Mouse (Mus musculus) intestine, embryonic 14.5 days (tissue): ENCODE results near the gene Gm17268. TPM values are rescaled to one million over a fixed set of nuclear protein-coding genes. Genes with fewer than 3 reads are reported as not detected.

Source experiments
- ATAC-seq: fragments of 200-750 bp; cut with Nextera tagmentation; replicated peaks from 2 replicates; pipeline ENCODE4 v1.8.0; 2017; ENCODE audit warnings: low read depth, moderate number of reproducible peaks, moderate TSS enrichment, moderate library complexity; ENCODE audit not compliant: low FRiP score, low TSS enrichment
- DNase-seq: peaks from one replicate; pipeline ENCODE4 v3.0.0-alpha.2; 2018; ENCODE audit warnings: low spot score
- H3K27ac ChIP-seq: fragments of 300-500 bp; sonication (generic); 2 replicates; pipeline ENCODE4 v1.5.1; 2014; ENCODE audit warnings: low read depth, mild to moderate bottlenecking, control low read depth
- H3K27me3 ChIP-seq: fragments of 300-500 bp; sonication (generic); replicated peaks from 2 replicates; pipeline ENCODE4 v1.6.1; 2014; ENCODE audit warnings: low read length, control low read depth; ENCODE audit not compliant: control insufficient read depth, insufficient read depth
- H3K36me3 ChIP-seq: fragments of 300-500 bp; sonication (generic); 2 replicates; pipeline ENCODE4 v1.6.1; 2014; ENCODE audit warnings: low read length, control low read depth; ENCODE audit not compliant: control insufficient read depth, insufficient read depth
- H3K4me1 ChIP-seq: fragments of 300-500 bp; sonication (generic); replicated peaks from 2 replicates; pipeline ENCODE4 v1.6.1; 2014; ENCODE audit warnings: low read length, control low read depth, mixed read lengths; ENCODE audit not compliant: control insufficient read depth, insufficient read depth
- H3K4me2 ChIP-seq: fragments of 300-500 bp; sonication (generic); 2 replicates; pipeline ENCODE4 v1.6.1; 2014; ENCODE audit warnings: low read length
- H3K4me3 ChIP-seq: fragments of 300-500 bp; sonication (generic); 2 replicates; pipeline ENCODE4 v1.5.1; 2014; ENCODE audit warnings: low read depth, low read length, control low read depth, mixed read lengths
- H3K9ac ChIP-seq: fragments of 300-500 bp; sonication (generic); 2 replicates; pipeline ENCODE4 v1.6.1; 2014; ENCODE audit warnings: mild to moderate bottlenecking, low read length
- H3K9me3 ChIP-seq: fragments of 300-500 bp; sonication (generic); 2 replicates; pipeline ENCODE4 v1.6.1; 2016; ENCODE audit warnings: low read length, control low read depth; ENCODE audit not compliant: control insufficient read depth
- WGBS: fragments of 180-500 bp; shearing (Covaris S2); extraction: QIAGEN DNeasy Blood & Tissue Kit; methylation state at CpG from one replicate; pipeline ENCODE4 v1.1.7; 2014; 5-methylcytosine and 5-hydroxymethylcytosine counted together
- polyA plus RNA-seq: library from polyadenylated mRNA; unstranded; fragments of >200 nt; fragmentation: Nextera tagmentation; extraction: Ambion mirVana; gene quantifications from 2 replicates; pipeline ENCODE4 v1.2.1, GENCODE M21; 2014

Gm17268 gene
- polyA plus RNA-seq, 1 experiment from 2014 or later: not detected

GRCm38 (mm10) chr11:82039132-82039660 lies 834 bp upstream of the Gm17268 start:
- no peak overlapping the region for H3K9ac ChIP-seq
- H3K9me3 ChIP-seq: no peaks in the 10 kb centered on the region
- no peaks in the 10 kb centered on the region for H3K27me3 ChIP-seq
- H3K4me3 ChIP-seq: no peak overlapping the region
- DNase-seq (no peak), ATAC-seq (no peak)
- H3K27ac ChIP-seq: no peak overlapping the region
- WGBS: 48% methylated on average over 3 of the region's 3 CpGs
- H3K36me3 ChIP-seq: no peaks in the 10 kb centered on the region
- no peaks in the 10 kb centered on the region for H3K4me1 ChIP-seq
- no peak overlapping the region for H3K4me2 ChIP-seq

GRCm38 (mm10) chr11:82035857-82036256 lies 2.5 kb downstream of the Gm17268 start:
- Histone ChIP-seq H3K27me3 (no peaks in the 10 kb centered on the region), H3K27ac (no peak overlapping the region), H3K9ac (no peak overlapping the region), H3K4me3 (no peak overlapping the region), H3K4me1 (peaks cover 5% of the 10 kb centered on the region; the same call in 1 of the 2 replicates), H3K4me2 (no peak overlapping the region), H3K9me3 (no peaks in the 10 kb centered on the region), H3K36me3 (no peaks in the 10 kb centered on the region)
- DNase-seq (no peak), ATAC-seq (no peak)
- WGBS: 97% methylated on average over 2 of the region's 2 CpGs

- Histone ChIP-seq H3K36me3 (no peaks in the 10 kb centered on the region), H3K27ac (peak within 1 kb of the TSS; percentile 14; the same call in 1 of the 2 replicates), H3K27me3 (no peaks in the 10 kb centered on the region), H3K4me2 (no peak within 1 kb of the TSS), H3K4me3 (no peak within 1 kb of the TSS), H3K9ac (no peak within 1 kb of the TSS), H3K4me1 (peaks cover 5% of the 10 kb centered on the region; the same call in 1 of the 2 replicates), H3K9me3 (no peaks in the 10 kb centered on the region)
- ATAC-seq (0 out of 2 replicates have a peak, but pooled peaks have one; percentile 43), DNase-seq (no peak)
- 30% methylated on average over 5 of the region's 5 CpGs for whole genome bisulfite sequencing
Observed at GRCm38 (mm10) chr11:82035356-82035755, 3.0 kb downstream of the Gm17268 start, which contains the start of gene Ccl2. TSS of gene Ccl2 (plus strand) at chr11:82035571.

GRCm38 (mm10) chr11:82034446-82034845 lies 3.9 kb downstream of the Gm17268 start:
- Histone ChIP-seq H3K36me3 (no peaks in the 10 kb centered on the region), H3K27ac (no peak overlapping the region), H3K9ac (no peak overlapping the region), H3K4me1 (peaks cover 5% of the 10 kb centered on the region; the same call in 1 of the 2 replicates), H3K9me3 (no peaks in the 10 kb centered on the region), H3K4me2 (no peak overlapping the region), H3K4me3 (no peak overlapping the region), H3K27me3 (no peaks in the 10 kb centered on the region)
- no peak for DNase-seq
- no peak for ATAC-seq
- 74% methylated on average over 7 of the region's 7 CpGs for WGBS

- ATAC-seq: peak; percentile 47; the same call in 1 of the 2 replicates
- WGBS: 19% methylated on average over 8 of the region's 8 CpGs
- Histone ChIP-seq H3K9ac (no peak overlapping the region), H3K4me3 (no peak overlapping the region), H3K4me1 (peaks cover 5% of the 10 kb centered on the region; the same call in 1 of the 2 replicates), H3K4me2 (no peak overlapping the region), H3K27me3 (no peaks in the 10 kb centered on the region), H3K36me3 (no peaks in the 10 kb centered on the region), H3K9me3 (no peaks in the 10 kb centered on the region), H3K27ac (peak overlapping the region; percentile 86)
- peak; percentile 64 for DNase-seq
Observed at GRCm38 (mm10) chr11:82032678-82033344, 5.6 kb downstream of the Gm17268 start.

GRCm38 (mm10) chr11:82032136-82032535 lies 6.2 kb downstream of the Gm17268 start:
- ATAC-seq (no peak), DNase-seq (no peak)
- Histone ChIP-seq H3K27me3 (no peaks in the 10 kb centered on the region), H3K36me3 (no peaks in the 10 kb centered on the region), H3K4me1 (peaks cover 5% of the 10 kb centered on the region; the same call in 1 of the 2 replicates), H3K9me3 (no peaks in the 10 kb centered on the region), H3K4me3 (no peak overlapping the region), H3K4me2 (no peak overlapping the region), H3K27ac (peak overlapping the region; percentile 86), H3K9ac (no peak overlapping the region)

- no peak for ATAC-seq
- Histone ChIP-seq H3K4me1 (peaks cover 5% of the 10 kb centered on the region; the same call in 1 of the 2 replicates), H3K4me3 (no peak overlapping the region), H3K4me2 (no peak overlapping the region), H3K36me3 (no peaks in the 10 kb centered on the region), H3K9ac (no peak overlapping the region), H3K27me3 (no peaks in the 10 kb centered on the region), H3K27ac (no peak overlapping the region), H3K9me3 (no peaks in the 10 kb centered on the region)
- 72% methylated on average over 2 of the region's 2 CpGs for WGBS
- DNase-seq: no peak
Observed at GRCm38 (mm10) chr11:82030171-82030570, 8.2 kb downstream of the Gm17268 start.

GRCm38 (mm10) chr11:82023769-82024168 lies 14.6 kb downstream of the Gm17268 start:
- WGBS: 78% methylated on average over 4 of the region's 4 CpGs
- DNase-seq: no peak
- no peak overlapping the region for H3K4me3 ChIP-seq

More at GRCm38 (mm10) chr11:82023769-82024168, 14.6 kb downstream of the Gm17268 start:
- Histone ChIP-seq H3K4me1 (no peaks in the 10 kb centered on the region), H3K9me3 (no peaks in the 10 kb centered on the region), H3K4me2 (no peak overlapping the region), H3K27ac (no peak overlapping the region), H3K36me3 (no peaks in the 10 kb centered on the region), H3K27me3 (no peaks in the 10 kb centered on the region), H3K9ac (no peak overlapping the region)
- no peak for ATAC-seq
